Mouse (Mus musculus): ENCODE results near the gene Tas1r2.

Tas1r2 gene

DNA sequence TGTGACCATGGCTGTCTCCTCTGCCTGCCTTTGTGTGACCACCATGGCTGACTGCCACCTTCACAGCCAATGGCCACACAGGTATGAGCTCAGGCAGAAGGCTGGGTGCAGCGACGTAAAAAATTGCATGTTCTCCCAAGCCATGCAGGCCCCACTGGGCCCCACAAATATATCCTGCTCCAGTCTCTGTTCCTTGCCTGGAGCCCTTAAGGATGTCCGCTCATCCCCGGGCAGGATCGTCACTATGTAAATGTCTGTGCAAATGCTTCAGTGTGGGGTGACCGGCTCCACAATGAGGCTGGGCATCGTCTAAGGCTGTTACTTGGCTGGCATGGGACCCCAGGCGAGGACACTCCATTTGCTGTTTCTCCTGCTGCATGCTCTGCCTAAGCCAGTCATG is at the start of gene Tas1r2:
Gene Tas1r2, plus strand, starts transcription at position 301 of the 400 bp plus-strand sequence.
- in situ Hi-C loops (cut with MboI; ENCODE audit: unreplicated experiment in 2 of 2) = loop anchor here in 1 of 2 experiments (25.0 kb wide), 1 partner anchor 909 kb away; no protein-coding TSS in a partner anchor

DNA sequence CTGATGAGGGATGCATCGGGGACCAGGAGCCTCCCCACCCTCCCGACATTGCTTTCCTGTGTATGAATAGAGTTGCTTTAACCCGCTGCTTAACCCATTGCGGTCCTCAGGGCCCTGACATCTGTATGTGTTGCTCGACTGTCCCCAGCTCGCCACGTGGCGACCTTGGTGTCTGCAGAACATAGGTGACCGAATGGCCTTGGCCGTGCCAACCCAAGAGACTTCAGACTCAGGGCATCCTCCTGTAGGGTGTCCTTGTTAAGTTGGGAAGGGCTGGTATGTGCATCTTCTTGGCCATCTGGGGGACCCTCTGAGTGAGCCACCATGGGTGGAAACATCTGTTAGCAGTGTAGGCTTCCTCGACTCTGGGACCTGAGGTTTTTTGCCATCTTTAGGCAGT is 48.1 kb upstream of the Tas1r2 start:
- in situ Hi-C loops (cut with MboI; ENCODE audit: unreplicated experiment in 2 of 2) = loop anchor here in 1 of 2 experiments (25.0 kb wide), 1 partner anchor 518 kb away; the partner anchor contains the start of genes Htr6 and Nbl1

DNA sequence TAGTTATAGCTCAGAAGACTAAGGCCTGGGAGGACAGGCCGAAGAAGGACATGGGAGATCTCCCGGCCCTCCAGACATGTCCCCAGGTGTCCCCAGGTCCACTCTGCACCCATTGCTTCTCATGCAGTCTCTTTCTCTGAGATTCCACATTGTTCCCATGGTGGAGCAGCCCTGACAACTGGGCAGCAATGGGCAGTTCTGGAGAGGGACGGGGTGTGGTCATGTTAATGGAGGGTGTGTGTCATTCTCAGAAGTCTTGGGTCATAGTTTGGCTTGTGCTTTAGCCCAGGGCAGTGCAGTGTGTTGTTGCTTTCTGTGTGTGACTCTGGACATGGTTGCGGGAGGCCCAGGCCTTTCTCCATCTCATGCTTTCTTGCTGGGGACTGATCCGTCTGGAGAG is 46.6 kb upstream of the Tas1r2 start:
- in situ Hi-C loops (cut with MboI; ENCODE audit: unreplicated experiment in 2 of 2) = loop anchor here in 1 of 2 experiments (25.0 kb wide), 1 partner anchor 519 kb away; the partner anchor contains the start of genes Htr6 and Nbl1

DNA sequence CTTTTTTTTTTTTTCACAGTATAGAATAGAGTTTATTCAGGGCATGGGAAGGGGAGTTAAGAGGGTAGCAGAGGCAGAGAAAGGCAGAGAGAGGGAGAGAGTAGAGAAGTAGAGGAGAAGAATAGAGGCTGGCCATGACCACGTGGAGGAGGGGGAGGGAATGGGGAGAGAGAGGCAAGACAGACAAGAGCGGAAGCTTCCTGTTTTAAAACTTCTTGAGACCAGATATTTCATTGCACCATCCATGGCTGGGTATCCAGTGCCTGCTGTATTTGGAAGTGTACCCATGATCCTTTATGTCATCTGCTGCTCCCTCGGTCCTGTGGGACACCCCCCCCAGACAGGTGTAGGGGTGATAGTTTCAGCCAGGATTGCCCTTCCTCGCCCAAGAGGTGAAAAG is 44.4 kb upstream of the Tas1r2 start:
- in situ Hi-C loops (cut with MboI; ENCODE audit: unreplicated experiment in 2 of 2) = loop anchor here in 1 of 2 experiments (25.0 kb wide), 1 partner anchor 522 kb away; the partner anchor contains the start of genes Htr6 and Nbl1

DNA sequence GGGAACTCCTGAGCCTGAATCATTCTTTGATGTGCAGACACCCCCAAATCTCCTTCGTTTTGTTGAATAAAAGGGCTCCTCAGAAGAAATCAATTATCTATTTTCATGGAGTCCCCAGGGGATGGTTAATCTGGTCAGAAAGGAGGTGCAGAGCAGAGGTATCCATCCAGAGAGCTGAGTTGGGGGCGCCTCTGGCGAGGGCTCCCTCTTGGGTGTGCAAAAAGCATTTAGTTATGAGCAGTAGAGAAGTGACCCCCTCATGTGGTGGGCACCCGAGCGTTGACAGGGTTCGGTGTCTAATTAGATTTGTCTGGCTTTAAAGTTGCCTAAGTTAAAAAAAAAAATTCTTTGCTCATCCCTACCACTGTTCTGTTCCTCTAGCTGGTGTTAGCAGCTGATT is 42.4 kb upstream of the Tas1r2 start:
- in situ Hi-C loops (cut with MboI; ENCODE audit: unreplicated experiment in 2 of 2) = loop anchor here in 1 of 2 experiments (5.0 to 25.0 kb wide), 2 partner anchors 139 to 524 kb away; partner anchors contain the start of genes Htr6 and Nbl1

DNA sequence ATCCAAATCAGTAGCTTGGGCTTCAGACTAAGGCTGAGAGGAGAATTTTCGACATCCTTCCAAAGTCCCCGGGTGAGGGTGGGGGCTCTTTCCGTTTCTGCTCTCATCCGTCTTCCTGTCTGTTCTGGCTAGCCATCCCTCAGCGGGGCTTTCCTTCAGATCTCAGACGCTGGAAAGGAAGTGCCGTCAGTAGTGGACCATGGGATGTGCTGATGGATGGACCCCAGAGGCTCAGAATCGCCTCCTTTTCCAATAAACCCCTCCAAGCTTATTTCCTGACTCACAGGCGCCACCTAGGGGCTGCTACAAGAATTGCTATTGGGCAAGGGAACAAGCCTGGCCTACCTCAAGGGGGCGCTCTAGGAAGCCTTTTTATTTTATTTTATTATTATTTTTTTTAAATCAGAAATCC is 41.8 kb upstream of the Tas1r2 start:
- in situ Hi-C loops (cut with MboI; ENCODE audit: unreplicated experiment in 2 of 2) = loop anchor here in 1 of 2 experiments (5.0 to 25.0 kb wide), 2 partner anchors 139 to 524 kb away; partner anchors contain the start of genes Htr6 and Nbl1

DNA sequence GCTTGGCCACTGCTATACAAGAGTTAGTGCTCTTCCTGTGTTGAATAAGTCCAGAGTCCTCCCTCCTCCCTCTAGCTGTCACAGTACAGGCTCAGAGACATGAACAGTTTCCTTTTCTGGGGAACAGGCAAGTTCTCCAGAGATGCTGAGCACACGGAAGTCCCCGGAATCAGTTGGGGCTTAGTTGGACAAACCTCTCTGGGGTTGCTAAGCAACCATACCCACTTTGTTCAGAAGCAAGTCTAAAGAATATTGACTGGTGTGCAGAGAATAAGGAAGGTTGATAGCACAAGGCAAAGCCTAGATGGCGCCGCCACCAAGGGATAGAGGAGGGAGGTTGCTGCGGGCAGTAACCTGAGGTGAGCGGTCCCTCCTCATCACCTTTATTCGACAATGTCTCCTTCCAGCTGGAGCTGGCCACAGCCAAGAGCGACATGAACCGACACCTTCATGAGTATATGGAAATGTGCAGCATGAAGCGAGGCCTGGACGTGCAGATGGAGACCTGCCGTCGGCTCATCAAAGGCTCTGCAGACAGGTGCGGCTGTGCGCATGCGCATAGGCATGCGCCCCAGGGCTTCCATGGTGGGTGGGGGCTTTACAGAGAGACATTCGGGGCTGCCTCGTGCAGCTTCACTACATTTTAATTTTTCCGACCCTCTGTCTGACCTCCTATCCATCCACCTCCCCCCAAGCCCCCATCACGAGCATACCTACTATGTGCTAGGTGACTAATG is 38.6 kb upstream of the Tas1r2 start:
- in situ Hi-C loops (cut with MboI; ENCODE audit: unreplicated experiment in 2 of 2) = loop anchor here in 1 of 2 experiments (5.0 to 25.0 kb wide), 2 partner anchors 142 to 527 kb away; partner anchors contain the start of genes Htr6 and Nbl1

DNA sequence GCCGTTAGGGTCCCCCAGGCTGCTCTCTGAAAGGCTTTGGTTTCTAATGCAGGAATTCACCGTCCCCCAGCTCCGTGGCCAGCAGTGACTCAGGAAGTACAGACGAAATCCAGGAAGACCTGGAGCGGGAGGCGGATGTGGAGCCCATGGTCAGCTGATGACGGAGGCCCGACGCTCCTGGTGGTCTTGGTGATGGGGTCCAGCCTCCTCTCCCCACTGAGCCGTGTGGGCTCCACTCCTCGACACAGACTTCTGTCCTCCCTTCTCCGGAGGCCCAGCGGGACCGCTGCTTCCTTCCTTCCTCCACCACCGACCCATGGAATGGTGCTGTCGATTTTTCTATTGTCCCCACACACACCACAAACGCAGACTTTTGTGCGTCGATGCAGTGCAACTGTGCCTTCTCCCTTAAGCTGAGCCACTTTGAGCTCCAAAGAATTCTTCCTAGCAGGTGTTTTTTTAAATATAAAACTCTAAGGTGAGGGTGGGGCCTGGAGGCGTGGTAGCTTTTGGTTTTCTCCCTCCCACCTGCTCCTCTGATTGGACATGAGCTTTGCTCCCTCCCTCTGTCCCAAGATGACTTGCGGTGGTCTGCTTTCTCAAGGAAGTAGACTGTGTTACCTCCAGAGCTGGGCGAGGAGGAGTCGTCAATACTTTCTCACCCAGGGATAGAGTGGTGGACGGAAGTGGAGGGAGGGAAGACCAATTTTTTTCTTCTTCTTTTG is 36.9 kb upstream of the Tas1r2 start:
- in situ Hi-C loops (cut with MboI; ENCODE audit: unreplicated experiment in 2 of 2) = loop anchor here in 1 of 2 experiments (25.0 kb wide), 1 partner anchor 529 kb away; the partner anchor contains the start of genes Htr6 and Nbl1

DNA sequence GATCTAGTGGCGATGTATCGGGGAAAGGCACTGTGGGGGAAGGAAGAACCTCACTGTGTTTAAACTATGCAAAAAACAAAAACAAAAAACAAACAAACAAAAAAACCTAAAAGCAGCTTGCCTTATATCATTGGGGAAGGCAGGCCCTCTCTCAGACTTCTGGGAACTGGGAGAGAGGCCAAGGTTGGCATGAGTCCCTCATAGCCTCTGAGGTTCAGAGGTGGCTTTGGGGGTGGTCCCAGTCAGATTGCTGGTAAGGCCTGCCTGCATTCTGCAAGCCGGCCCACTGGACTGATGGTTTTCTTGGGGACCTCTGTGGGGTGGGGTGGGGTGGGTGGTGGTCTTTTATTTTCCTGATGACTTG is 36.4 kb upstream of the Tas1r2 start:
- in situ Hi-C loops (cut with MboI; ENCODE audit: unreplicated experiment in 2 of 2) = loop anchor here in 1 of 2 experiments (25.0 kb wide), 1 partner anchor 530 kb away; the partner anchor contains the start of genes Htr6 and Nbl1

DNA sequence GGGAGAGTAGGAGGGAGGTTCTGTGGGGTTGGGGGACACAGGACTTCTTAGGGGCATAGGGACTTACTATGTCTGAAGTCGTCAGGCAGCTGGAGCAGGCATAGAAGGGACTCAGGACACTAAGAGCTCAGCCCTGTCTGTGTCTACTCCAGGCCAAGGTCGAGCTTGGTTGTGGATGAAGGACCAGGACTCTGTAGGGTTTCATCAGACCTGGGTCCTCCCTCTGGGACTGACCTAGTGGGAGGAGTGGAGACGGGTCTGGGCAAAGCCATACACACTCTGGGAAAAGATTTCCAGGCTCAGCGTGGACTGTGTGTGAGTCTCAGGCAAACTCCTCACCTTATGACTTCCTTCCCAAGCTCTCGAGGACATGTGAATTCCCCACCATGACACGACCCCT is 33.6 kb upstream of the Tas1r2 start:
- in situ Hi-C loops (cut with MboI; ENCODE audit: unreplicated experiment in 2 of 2) = loop anchor here in 1 of 2 experiments (25.0 kb wide), 1 partner anchor 532 kb away; the partner anchor contains the start of genes Htr6 and Nbl1

DNA sequence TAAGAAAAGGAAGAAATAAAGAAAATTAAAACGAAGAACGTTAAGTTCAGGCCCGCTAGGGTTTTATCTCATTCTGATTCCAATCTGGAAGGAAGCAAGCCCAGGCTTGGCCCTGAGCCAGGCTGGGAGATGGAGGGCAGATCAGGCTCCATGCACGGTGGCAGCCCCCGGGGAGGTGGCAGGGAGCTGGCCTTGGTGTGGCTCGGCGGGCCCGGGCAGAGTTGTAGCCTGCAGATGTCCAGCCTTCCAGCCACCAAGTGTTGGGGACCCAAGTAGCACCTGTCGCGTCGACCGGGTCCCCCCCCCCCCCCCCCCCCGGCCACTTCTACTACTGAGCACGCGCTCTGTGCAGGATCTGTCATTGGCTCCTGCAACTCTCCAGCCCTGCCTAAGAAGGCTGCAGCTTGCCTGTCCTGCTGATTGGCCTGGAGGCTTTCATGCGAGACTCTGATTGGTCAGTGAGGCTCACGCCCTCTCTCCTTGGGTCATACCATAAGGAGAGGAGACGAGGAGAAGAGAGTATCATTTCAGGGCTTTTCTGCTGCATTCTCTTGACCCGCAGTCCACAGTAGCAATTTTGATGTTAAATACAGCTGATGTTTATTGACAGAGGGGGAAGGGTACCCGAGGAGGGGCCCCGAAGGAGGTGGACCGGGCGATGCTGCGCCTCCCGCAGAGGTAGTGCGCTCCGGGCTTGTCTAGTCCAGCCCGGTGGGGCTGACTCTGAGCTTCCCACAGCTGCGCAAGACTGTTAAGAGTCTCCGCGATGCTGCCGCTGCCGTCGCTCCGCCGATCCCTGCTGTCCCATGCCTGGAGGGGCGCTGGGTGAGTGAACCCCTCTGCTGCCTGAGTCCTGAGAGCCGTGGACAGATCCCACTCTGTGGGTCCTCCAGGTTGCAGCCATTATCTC is 30.7 kb upstream of the Tas1r2 start, which contains the start of gene Aldh4a1:
Gene Aldh4a1, plus strand, starts transcription at position 494 of the 910 bp plus-strand sequence.
- in situ Hi-C loops (cut with MboI; ENCODE audit: unreplicated experiment in 2 of 2) = loop anchor here in 1 of 2 experiments (25.0 kb wide), 1 partner anchor 535 kb away; the partner anchor contains the start of genes Htr6 and Nbl1

DNA sequence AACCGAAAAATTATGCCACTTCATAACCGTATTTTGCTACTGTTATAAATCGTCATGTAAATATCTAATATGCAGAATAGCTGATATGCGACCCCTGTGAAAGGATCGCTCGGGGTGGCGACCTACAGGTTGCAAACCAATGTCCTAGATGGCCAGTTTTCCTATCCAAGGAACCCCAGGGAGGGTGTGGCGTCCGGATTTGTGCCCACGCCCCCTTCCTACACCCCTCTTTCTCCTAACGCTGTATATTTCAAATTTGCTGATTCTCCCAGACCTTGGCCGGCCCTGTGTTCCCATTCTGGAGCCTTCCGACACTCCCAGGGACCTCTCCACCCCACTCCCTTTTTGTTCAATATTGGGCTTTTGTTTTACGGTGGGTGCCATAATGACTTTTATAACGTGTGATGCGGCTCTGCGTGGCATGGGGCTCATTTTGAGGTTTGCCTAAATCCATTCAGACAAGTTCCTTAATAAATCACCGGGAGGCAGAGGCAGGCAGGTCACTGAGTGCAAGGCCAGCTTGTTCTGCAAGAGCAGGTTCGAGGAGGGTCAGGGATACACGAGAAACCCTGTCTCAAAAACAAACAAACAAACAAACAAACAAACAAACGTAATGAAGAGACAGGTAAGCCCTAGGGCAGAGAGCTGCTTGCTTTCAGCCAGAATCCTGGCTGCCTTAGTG is 29.8 kb upstream of the Tas1r2 start:
- in situ Hi-C loops (cut with MboI; ENCODE audit: unreplicated experiment in 2 of 2) = loop anchor here in 1 of 2 experiments (25.0 kb wide), 1 partner anchor 536 kb away; the partner anchor contains the start of genes Htr6 and Nbl1

DNA sequence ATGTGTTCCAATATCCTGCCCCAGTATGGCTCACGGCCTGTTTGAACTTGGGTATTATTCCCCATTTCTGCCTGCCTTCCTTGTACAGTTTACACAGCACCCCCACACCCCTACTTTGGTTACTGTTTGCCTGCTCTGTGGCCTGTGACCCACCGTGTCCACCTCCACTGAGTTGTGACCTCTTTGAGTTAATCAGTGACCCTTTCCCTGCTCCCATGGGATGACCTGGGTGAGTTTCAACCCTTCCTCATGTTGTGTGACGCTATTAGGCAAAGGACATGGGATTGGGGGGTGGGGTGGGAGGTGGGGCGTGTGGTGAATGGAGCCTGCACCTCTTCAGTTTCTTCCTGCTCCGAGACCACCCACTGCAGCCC is 29.2 kb upstream of the Tas1r2 start:
- in situ Hi-C loops (cut with MboI; ENCODE audit: unreplicated experiment in 2 of 2) = loop anchor here in 1 of 2 experiments (25.0 kb wide), 1 partner anchor 537 kb away; the partner anchor contains the start of genes Htr6 and Nbl1

DNA sequence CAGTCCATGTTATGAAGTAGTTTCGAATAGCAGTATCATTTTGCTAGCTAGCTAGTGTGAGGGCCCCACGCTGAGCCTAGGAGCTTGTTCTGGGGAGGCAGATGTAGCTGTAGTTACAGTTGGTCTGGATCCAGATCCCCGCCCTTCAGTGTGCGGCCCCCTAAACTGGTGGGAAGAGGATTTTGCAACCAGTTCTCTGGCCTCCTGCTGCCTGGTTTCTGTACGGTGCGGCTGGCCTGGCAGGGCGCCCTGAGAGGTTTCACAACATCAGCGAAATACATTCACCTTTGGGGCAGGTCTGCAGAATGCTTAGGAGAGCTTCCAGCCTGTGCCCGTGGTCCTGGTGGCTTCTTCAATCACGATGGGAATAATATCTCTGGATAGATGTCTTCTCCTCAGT is 28.6 kb upstream of the Tas1r2 start:
- in situ Hi-C loops (cut with MboI; ENCODE audit: unreplicated experiment in 2 of 2) = loop anchor here (25.0 kb wide), 2 partner anchors 537 to 1113 kb away; partner anchors contain the start of genes Htr6 (in 2 of the 2), Nbl1 (in 2 of the 2) and Padi6 (in 1 of the 2)

DNA sequence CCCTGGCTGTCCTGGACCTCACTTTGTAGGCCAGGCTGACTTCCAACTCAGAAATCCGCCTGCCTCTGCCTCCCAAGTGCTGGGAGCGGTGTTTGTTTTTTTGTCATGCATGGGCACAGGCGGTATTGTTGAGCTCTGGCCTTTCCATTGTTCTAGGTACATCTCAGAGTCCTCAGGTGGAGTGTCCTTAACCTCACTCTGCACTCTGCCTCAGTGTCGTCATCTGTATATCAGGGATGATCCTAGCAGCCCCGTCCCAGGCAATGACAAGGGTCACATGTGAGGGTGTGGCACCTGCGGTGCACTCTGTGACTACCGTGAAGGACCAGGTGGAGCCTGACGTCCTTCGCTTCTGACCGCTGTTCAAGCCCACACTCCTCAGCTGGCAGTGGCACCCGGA is 26.0 kb upstream of the Tas1r2 start:
- in situ Hi-C loops (cut with MboI; ENCODE audit: unreplicated experiment in 2 of 2) = loop anchor here (25.0 kb wide), 2 partner anchors 540 to 1110 kb away; partner anchors contain the start of genes Htr6 (in 1 of the 2), Nbl1 (in 1 of the 2) and Padi6 (in 1 of the 2)

DNA sequence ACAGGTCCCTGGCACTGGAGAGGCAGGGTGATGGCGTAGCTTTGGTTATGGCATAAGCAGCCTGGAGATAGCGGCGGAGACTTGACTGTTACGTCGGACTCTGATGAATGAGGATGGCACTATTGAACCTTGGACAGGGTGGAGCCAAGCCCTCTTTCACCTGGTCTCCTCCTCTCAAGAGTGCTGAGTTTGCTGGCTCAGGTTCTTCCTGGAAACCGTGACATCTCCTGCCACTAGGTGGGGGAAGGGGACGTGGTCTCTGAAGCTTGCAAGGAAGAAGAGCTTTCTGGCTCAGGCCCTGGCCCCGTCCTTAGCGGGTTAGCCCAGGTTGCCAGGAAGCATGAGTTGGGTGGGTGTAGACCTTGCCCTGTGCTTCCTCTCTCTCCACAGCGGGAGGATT is 23.2 kb upstream of the Tas1r2 start:
- in situ Hi-C loops (cut with MboI; ENCODE audit: unreplicated experiment in 2 of 2) = loop anchor here (25.0 kb wide), 2 partner anchors 543 to 1107 kb away; partner anchors contain the start of genes Htr6 (in 1 of the 2), Nbl1 (in 1 of the 2) and Padi6 (in 1 of the 2)

DNA sequence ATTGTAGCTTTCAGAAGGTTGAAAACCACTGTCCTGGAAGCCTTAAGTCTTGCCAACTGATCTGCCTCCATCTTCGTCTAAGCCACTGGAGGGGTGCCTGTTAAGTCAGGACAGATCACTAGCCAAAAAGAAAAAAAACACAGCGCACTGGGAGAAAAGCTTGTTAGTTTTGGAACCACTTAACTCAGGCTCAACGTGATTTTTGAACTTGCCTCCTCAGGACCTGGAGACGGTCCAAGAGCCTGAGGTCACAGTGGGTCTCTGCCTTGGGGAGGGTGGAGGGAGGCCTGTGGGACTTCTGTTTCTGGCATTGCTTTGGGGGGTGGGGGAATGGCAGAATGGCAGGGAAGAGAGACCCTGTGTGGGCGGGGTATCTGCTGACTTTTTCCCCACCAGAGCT is 22.2 kb upstream of the Tas1r2 start:
- in situ Hi-C loops (cut with MboI; ENCODE audit: unreplicated experiment in 2 of 2) = loop anchor here (25.0 kb wide), 2 partner anchors 544 to 1106 kb away; partner anchors contain the start of genes Htr6 (in 1 of the 2), Nbl1 (in 1 of the 2) and Padi6 (in 1 of the 2)

DNA sequence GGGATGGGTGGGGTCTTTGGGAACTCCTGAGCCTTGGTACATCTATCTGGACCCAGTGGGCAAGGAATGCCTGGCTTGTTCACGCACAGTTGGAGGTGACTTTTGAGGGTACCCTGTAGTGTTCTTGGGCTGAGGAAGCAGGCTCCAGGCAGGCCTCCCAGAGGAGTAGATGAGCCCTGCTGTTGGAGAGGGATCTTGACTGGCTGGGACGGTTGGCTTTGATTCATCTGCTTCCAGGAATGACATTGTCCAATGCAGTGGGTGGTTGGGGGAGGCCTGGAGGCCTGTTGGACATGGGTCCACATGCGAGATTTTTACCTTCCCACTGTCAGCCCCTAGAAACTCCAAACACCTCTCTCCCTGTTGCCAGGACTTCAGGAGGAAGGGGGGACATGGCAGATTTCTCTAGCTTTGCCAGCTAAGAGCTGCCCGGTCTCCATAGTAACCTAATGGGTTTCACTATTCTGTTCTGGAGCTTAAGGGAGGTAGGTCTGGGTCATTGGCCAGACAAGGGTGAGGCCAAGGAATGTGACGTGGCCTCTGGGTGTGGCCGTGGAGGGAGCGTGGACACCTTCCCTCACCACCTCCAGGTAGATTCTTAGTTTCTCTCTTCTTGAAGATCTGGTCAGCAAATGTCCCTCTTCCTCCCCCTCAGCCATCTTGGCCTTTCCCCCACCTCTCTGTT is 21.6 kb upstream of the Tas1r2 start:
- in situ Hi-C loops (cut with MboI; ENCODE audit: unreplicated experiment in 2 of 2) = loop anchor here (25.0 kb wide), 2 partner anchors 544 to 1106 kb away; partner anchors contain the start of genes Htr6 (in 1 of the 2), Nbl1 (in 1 of the 2) and Padi6 (in 1 of the 2)
